Mouse (Mus musculus) lung, postnatal 10 days (tissue): ENCODE results near the gene Thrb.

ENCODE experiments used
- DNase-seq: peaks from one replicate; pipeline ENCODE4 v3.0.0; 2021

Gene Thrb

GRCm38 (mm10) chr14:17659686-17660328 lies at the start of gene Thrb:
TSS of gene Thrb (plus strand) at chr14:17660261.
- DNase-seq, result peak; percentile 15

GRCm38 (mm10) chr14:17621671-17622070 lies 38.4 kb upstream of the Thrb start:
- no peak for DNase-seq

GRCm38 (mm10) chr14:17623936-17624335 lies 36.1 kb upstream of the Thrb start:
- no peak for DNase-seq

GRCm38 (mm10) chr14:17629215-17629614 lies 30.8 kb upstream of the Thrb start:
- no peak for DNase-seq

GRCm38 (mm10) chr14:17632887-17633522 lies 27.1 kb upstream of the Thrb start:
- peak; percentile 85 for DNase-seq

GRCm38 (mm10) chr14:17636971-17637370 lies 23.1 kb upstream of the Thrb start:
- DNase-seq, result no peak

- no peak for DNase-seq
These were observed 18.3 kb upstream of the Thrb start for GRCm38 (mm10) chr14:17641770-17642169.

GRCm38 (mm10) chr14:17655084-17655483 lies 5.0 kb upstream of the Thrb start:
- no peak for DNase-seq

- peak; percentile 88 for DNase-seq
These were observed 1.0 kb upstream of the Thrb start for GRCm38 (mm10) chr14:17659031-17659430.

GRCm38 (mm10) chr14:17660329-17661099 lies 453 bp downstream of the Thrb start:
- DNase-seq, result peak; percentile 83

- DNase-seq, result no peak
These were observed 1.1 kb downstream of the Thrb start for GRCm38 (mm10) chr14:17661100-17661521.

- DNase-seq, result no peak
These were observed 2.0 kb downstream of the Thrb start for GRCm38 (mm10) chr14:17662087-17662486.

GRCm38 (mm10) chr14:17674335-17674734 lies 14.3 kb downstream of the Thrb start:
- DNase-seq, result no peak

GRCm38 (mm10) chr14:17675214-17675613 lies 15.2 kb downstream of the Thrb start:
- DNase-seq, result no peak

GRCm38 (mm10) chr14:17681479-17681878 lies 21.4 kb downstream of the Thrb start:
- DNase-seq, result no peak

GRCm38 (mm10) chr14:17684881-17685280 lies 24.8 kb downstream of the Thrb start:
- DNase-seq, result no peak

- peak; percentile 5 for DNase-seq
These were observed 25.4 kb downstream of the Thrb start for GRCm38 (mm10) chr14:17685491-17685890.

GRCm38 (mm10) chr14:17686939-17687338 lies 26.9 kb downstream of the Thrb start:
- no peak for DNase-seq

- DNase-seq, result no peak
These were observed 31.2 kb downstream of the Thrb start for GRCm38 (mm10) chr14:17691246-17691645.

- no peak for DNase-seq
These were observed 35.5 kb downstream of the Thrb start for GRCm38 (mm10) chr14:17695526-17695925.

- no peak for DNase-seq
These were observed 38.0 kb downstream of the Thrb start for GRCm38 (mm10) chr14:17697920-17698632.

- no peak for DNase-seq
These were observed 40.2 kb downstream of the Thrb start for GRCm38 (mm10) chr14:17700228-17700627.

- no peak for DNase-seq
These were observed 53.3 kb downstream of the Thrb start for GRCm38 (mm10) chr14:17713297-17713904.
